Mouse (Mus musculus): ENCODE results near the gene Als2cr12. TPM values are rescaled to one million over a fixed set of nuclear protein-coding genes. Genes with fewer than 3 reads are reported as not detected.

Gene Als2cr12
- polyA plus RNA-seq, 1 experiment from 2014 or later, result not detected

DNA sequence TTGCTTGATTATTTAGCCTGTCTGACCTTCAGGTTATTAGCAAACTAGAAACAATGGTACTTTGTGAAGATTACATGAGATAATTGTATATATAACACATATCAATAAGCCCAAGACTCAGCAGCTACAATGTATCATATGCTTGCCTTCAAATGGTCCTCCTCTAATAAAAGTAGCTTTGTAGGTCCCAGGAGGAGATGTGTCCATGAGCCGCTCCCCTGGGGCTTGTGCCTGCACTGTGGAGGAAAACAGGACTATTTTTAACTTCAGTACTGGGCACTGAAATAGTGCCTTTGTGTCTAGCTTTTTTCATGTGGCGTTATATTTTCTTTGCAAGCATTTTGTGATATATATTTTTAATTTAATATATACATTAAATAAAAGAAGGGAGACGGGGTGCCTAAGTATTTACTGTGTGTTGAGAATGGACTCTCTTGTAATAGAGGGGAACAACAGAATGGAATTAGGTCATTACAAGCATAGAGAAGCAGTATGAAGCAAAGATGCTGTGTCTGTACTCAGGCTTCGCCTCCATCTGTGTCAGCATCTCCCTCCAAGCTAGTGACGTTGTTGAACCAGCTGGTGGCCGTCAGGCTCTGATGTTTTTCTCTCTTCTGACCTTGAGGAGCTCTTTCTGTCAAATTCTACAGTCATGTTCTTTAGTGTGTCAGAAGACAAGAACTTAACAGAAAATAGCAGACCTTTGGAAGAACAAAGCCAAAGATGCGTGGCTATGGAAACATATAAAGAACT lies 73.6 kb downstream of the Als2cr12 start:
- H3K4me2 ChIP-seq, result no peak overlapping the region
- no peak overlapping the region for H3K9ac ChIP-seq
- no peak overlapping the region for H3K27ac ChIP-seq (ENCODE audit: poor library complexity, severe bottlenecking)
- H3K4me1 ChIP-seq (replicated peaks), result 0 out of 2 replicates have a peak, but pooled peaks cover 6% of the 10 kb centered on the region
- no peaks in the 10 kb centered on the region for H3K27me3 ChIP-seq (replicated peaks)
- ATAC-seq (ENCODE audit: insufficient number of reproducible peaks, low FRiP score), result no peak
- H3K36me3 ChIP-seq, result no peaks in the 10 kb centered on the region
- WGBS, result 55% methylated on average over 7 of the region's 7 CpGs
- H3K9me3 ChIP-seq (replicated peaks), result peaks cover 4% of the 10 kb centered on the region; the same call in 1 of the 2 replicates
- no peak overlapping the region for H3K4me3 ChIP-seq

DNA sequence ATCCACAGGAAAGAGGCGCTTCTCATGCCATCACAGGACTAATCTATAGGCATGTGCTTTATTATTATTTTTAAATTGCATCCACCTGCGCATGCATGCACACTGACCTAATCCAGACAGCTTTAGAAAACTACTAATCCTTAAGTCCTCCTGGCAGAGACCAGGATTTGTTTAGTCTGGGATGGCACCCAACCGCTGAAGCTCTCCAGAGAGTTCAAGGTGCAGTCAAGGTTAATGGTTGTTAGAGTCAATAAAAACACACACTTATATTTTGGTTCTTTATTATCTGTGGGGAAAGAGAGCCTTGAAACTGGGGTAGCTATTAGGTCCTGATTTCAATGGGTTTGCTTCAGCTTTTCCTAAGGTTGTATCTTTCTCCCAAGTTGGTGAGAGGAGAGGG lies 74.5 kb downstream of the Als2cr12 start:
- H3K27ac ChIP-seq (ENCODE audit: poor library complexity, severe bottlenecking), result no peak overlapping the region
- WGBS, result 75% methylated on average over 3 of the region's 3 CpGs
- H3K4me3 ChIP-seq, result no peak overlapping the region
- H3K27me3 ChIP-seq (replicated peaks), result no peaks in the 10 kb centered on the region
- no peak overlapping the region for H3K4me2 ChIP-seq
- ATAC-seq (ENCODE audit: insufficient number of reproducible peaks, low FRiP score), result no peak
- H3K9ac ChIP-seq, result no peak overlapping the region
- 0 out of 2 replicates have a peak, but pooled peaks cover 6% of the 10 kb centered on the region for H3K4me1 ChIP-seq (replicated peaks)
- no peaks in the 10 kb centered on the region for H3K36me3 ChIP-seq
- H3K9me3 ChIP-seq (replicated peaks), result peaks cover 4% of the 10 kb centered on the region; the same call in 1 of the 2 replicates

DNA sequence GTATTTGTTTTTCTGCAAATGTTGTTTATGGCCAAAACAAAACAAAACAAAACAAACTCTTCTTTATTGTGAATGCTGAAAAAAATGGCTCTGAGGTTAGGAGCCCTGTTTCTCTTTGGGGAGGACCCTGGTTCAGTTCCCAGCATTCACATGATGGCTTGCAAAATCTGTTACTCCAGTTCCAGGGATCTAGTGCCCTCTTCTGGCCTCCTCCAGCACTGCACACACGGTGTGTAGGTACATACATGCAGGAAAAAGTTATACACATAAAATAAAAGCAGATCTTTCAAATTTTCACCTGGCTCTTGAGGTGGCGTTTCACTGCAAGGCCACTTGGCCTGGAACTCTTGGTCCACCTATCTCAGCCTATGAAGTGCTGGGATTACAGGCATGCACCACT lies 77.0 kb downstream of the Als2cr12 start:
- Histone ChIP-seq H3K27ac (ENCODE audit: poor library complexity, severe bottlenecking) (no peak overlapping the region), H3K4me3 (no peak overlapping the region), H3K9me3 (replicated peaks) (peaks cover 4% of the 10 kb centered on the region; the same call in 1 of the 2 replicates), H3K4me2 (no peak overlapping the region), H3K27me3 (replicated peaks) (no peaks in the 10 kb centered on the region), H3K9ac (no peak overlapping the region), H3K4me1 (replicated peaks) (0 out of 2 replicates have a peak, but pooled peaks cover 6% of the 10 kb centered on the region), H3K36me3 (no peaks in the 10 kb centered on the region)
- no peak for ATAC-seq (ENCODE audit: insufficient number of reproducible peaks, low FRiP score)
- 78% methylated on average over 2 of the region's 2 CpGs for WGBS

DNA sequence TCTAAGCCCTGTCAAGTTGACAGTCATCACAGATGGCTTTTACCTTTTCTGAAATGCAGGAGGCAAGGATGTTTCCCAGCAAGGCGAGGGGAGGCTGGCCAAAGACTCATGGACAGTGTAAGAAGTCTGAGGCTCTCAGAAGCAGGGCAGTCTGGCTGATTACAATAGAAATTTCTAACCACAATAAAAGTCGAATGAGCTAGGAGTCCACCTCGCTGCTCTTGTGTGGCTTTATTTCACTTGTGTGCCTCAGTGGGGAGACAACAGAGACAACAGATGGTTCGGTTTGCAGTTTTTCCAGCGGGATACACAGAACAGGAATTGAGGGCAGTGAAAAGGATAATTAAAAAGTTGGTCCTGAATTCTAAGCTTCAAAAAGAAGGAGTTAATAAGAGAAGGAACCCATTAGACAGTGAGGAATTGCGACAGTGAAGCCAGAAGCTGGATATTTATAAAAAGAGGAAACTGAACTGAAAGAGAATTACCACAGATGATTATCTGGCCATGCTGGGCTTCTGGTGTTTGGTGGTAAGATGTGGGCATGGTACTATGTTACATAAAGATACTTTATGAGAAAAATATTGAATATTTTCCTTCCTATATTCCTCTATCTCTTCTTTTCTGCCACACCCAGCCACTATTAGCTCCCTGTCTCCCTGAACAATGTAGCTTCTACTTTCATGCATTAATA lies 77.7 kb downstream of the Als2cr12 start:
- 0 out of 2 replicates have a peak, but pooled peaks cover 6% of the 10 kb centered on the region for H3K4me1 ChIP-seq (replicated peaks)
- no peak overlapping the region for H3K4me2 ChIP-seq
- H3K4me3 ChIP-seq, result no peak overlapping the region
- no peaks in the 10 kb centered on the region for H3K36me3 ChIP-seq
- no peak overlapping the region for H3K9ac ChIP-seq
- no peak overlapping the region for H3K27ac ChIP-seq (ENCODE audit: poor library complexity, severe bottlenecking)
- H3K27me3 ChIP-seq (replicated peaks), result no peaks in the 10 kb centered on the region
- 70% methylated on average over 6 of the region's 6 CpGs for WGBS
- no peak for ATAC-seq (ENCODE audit: insufficient number of reproducible peaks, low FRiP score)
- H3K9me3 ChIP-seq (replicated peaks), result peaks cover 4% of the 10 kb centered on the region; the same call in 1 of the 2 replicates

DNA sequence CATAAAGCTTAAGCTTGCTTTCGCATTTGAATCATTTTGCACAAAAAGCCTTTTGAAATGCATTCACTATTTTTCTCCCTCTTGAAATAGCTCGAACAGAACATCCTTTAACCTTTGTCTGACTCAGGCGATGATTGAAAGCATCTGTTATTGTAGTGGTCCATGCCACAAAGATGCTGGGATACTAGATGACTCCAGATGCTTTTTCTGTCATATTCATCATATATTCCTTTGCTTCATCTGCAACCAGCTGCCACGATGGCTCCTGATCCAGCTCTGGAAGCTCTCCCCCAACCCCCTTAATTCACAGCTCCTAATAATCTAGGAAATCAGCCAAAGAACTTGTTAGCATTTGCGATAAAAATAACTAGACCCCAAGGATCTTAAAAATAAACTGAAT lies 78.7 kb downstream of the Als2cr12 start:
- 70% methylated on average over 5 of the region's 5 CpGs for WGBS
- H3K27ac ChIP-seq (ENCODE audit: poor library complexity, severe bottlenecking), result no peak overlapping the region
- peaks cover 4% of the 10 kb centered on the region; the same call in 1 of the 2 replicates for H3K9me3 ChIP-seq (replicated peaks)
- no peaks in the 10 kb centered on the region for H3K36me3 ChIP-seq
- no peak for ATAC-seq (ENCODE audit: insufficient number of reproducible peaks, low FRiP score)
- no peak overlapping the region for H3K9ac ChIP-seq
- H3K4me3 ChIP-seq, result no peak overlapping the region
- 0 out of 2 replicates have a peak, but pooled peaks cover 6% of the 10 kb centered on the region for H3K4me1 ChIP-seq (replicated peaks)
- H3K4me2 ChIP-seq, result no peak overlapping the region
- H3K27me3 ChIP-seq (replicated peaks), result no peaks in the 10 kb centered on the region

DNA sequence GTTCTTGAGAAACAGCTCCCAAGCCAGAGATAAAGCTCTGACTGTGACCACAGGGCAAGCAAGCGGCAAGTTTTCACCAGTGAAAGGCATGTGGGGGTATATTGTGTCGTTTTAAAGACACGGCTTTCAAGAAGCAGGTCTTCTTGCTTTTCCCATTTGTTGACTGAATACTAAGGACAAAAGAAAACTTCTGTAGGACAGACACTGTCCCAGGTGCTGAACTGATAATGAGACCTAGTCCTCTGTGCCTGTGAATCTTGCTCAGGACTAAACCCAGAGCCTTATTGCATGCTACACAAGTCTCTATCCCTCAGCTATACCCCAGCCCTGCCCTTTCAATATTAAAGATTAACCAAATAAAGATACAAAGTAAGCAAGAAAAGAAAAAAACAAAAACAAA lies 79.6 kb downstream of the Als2cr12 start:
- Histone ChIP-seq H3K27ac (ENCODE audit: poor library complexity, severe bottlenecking) (no peak overlapping the region), H3K9me3 (replicated peaks) (peaks cover 4% of the 10 kb centered on the region; the same call in 1 of the 2 replicates), H3K4me2 (no peak overlapping the region), H3K27me3 (replicated peaks) (no peaks in the 10 kb centered on the region), H3K9ac (no peak overlapping the region), H3K4me3 (no peak overlapping the region), H3K4me1 (replicated peaks) (0 out of 2 replicates have a peak, but pooled peaks cover 5% of the 10 kb centered on the region), H3K36me3 (no peaks in the 10 kb centered on the region)
- no peak for ATAC-seq (ENCODE audit: insufficient number of reproducible peaks, low FRiP score)
- WGBS, result 62% methylated on average over 3 of the region's 3 CpGs

DNA sequence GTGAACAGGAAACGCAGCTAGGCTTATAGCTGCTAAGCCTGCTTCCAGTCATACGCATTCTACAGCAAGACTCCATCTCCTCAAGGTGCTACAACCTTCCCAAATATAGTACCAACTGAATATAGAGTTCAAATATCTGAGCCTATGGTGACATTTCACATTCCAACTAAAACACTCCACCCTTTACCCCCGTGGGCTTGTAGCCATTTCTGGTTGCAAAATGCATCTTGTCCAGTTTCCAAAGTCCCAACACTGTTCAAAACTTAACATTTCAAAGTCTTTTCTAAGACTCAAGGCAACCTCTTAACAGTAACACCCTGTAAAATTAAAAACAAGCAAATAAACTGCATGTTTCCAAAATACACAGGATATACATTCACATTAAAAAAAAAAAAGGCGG lies 80.6 kb downstream of the Als2cr12 start:
- Histone ChIP-seq H3K36me3 (no peaks in the 10 kb centered on the region), H3K27ac (ENCODE audit: poor library complexity, severe bottlenecking) (no peak overlapping the region), H3K27me3 (replicated peaks) (no peaks in the 10 kb centered on the region), H3K9ac (no peak overlapping the region), H3K4me2 (no peak overlapping the region), H3K4me3 (no peak overlapping the region), H3K9me3 (replicated peaks) (peaks cover 4% of the 10 kb centered on the region; the same call in 1 of the 2 replicates), H3K4me1 (replicated peaks) (no peaks in the 10 kb centered on the region)
- WGBS, result 75% methylated on average over 4 of the region's 4 CpGs
- ATAC-seq (ENCODE audit: insufficient number of reproducible peaks, low FRiP score), result no peak

DNA sequence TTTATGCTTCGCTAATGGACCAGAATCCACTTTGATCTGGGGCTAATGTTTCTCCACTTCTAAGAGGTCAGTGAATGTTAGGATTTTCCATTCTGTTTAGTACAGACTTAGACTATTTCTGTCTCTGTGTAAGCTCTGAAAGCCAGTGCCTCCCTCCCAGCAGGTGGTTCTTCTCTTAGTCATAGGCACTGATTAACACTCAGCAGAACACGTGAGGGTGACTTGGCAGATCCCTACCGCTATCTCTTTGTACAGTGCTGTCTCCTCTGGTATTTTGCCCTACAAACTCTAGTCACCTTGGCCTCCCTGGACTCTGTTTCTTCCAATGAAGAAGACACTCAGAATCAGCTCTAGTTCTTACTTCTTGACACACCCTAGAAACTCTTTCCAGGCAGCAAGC lies 81.4 kb downstream of the Als2cr12 start:
- no peak overlapping the region for H3K27ac ChIP-seq (ENCODE audit: poor library complexity, severe bottlenecking)

DNA sequence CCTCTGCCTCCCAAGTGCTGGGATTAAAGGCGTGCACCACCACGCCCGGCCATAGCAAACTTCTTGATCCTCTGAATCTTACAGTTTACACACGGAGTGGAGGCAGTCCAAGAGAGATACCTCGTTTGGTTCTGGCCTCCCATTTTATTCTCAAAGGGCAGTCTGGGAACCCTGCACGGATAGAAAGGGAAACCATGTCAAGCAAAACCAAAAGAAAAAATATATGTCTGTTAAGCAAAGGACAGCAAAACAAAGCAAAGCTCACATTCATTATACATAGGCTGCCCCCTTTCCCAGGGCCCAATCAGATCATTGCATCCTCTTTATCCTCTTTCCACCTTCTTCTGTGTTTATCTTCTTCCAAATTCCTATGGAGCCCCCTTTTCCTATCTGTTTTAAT lies 82.0 kb downstream of the Als2cr12 start:
- Histone ChIP-seq H3K4me1 (replicated peaks) (no peaks in the 10 kb centered on the region), H3K4me3 (no peak overlapping the region), H3K9me3 (replicated peaks) (peaks cover 1% of the 10 kb centered on the region; the same call in 1 of the 2 replicates), H3K4me2 (no peak overlapping the region), H3K36me3 (no peaks in the 10 kb centered on the region), H3K9ac (no peak overlapping the region), H3K27ac (ENCODE audit: poor library complexity, severe bottlenecking) (no peak overlapping the region), H3K27me3 (replicated peaks) (no peaks in the 10 kb centered on the region)
- 76% methylated on average over 6 of the region's 6 CpGs for WGBS
- no peak for ATAC-seq (ENCODE audit: insufficient number of reproducible peaks, low FRiP score)

More for the DNA sequence above, 81.4 kb downstream of the Als2cr12 start:
- no peak overlapping the region for H3K4me2 ChIP-seq
- H3K9me3 ChIP-seq (replicated peaks), result peaks cover 4% of the 10 kb centered on the region; the same call in 1 of the 2 replicates
- no peak overlapping the region for H3K4me3 ChIP-seq
- H3K27me3 ChIP-seq (replicated peaks), result no peaks in the 10 kb centered on the region
- no peaks in the 10 kb centered on the region for H3K4me1 ChIP-seq (replicated peaks)
- ATAC-seq (ENCODE audit: insufficient number of reproducible peaks, low FRiP score), result no peak
- H3K36me3 ChIP-seq, result no peaks in the 10 kb centered on the region
- H3K9ac ChIP-seq, result no peak overlapping the region
- 57% methylated on average over 3 of the region's 3 CpGs for WGBS

DNA sequence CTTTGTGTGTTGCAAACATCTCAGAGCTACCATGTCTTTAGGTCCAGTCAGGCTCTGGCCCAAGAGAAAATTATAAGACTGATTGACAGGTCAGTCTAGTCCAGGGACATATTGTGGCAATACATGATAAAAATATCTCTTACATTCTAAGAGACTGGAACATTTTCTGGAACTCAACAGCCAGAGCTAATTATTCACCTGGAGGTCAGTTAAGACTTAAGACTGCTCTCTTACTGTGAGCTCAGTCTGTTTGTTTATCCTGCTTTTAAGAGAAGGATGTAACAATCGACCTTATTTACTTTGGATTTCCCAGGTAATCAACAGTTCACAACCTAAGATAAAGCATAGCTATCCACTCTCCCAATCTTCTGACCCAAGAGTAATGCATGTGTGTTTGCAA lies 85.2 kb downstream of the Als2cr12 start:
- H3K27me3 ChIP-seq (replicated peaks), result no peaks in the 10 kb centered on the region
- H3K4me3 ChIP-seq, result no peak overlapping the region
- H3K27ac ChIP-seq (ENCODE audit: poor library complexity, severe bottlenecking), result no peak overlapping the region
- peaks cover 12% of the 10 kb centered on the region for H3K9me3 ChIP-seq (replicated peaks)
- H3K36me3 ChIP-seq, result no peaks in the 10 kb centered on the region
- H3K4me1 ChIP-seq (replicated peaks), result no peaks in the 10 kb centered on the region
- H3K4me2 ChIP-seq, result no peak overlapping the region
- ATAC-seq (ENCODE audit: insufficient number of reproducible peaks, low FRiP score), result no peak
- 27% methylated on average over 1 of the region's 1 CpGs for WGBS
- no peak overlapping the region for H3K9ac ChIP-seq

DNA sequence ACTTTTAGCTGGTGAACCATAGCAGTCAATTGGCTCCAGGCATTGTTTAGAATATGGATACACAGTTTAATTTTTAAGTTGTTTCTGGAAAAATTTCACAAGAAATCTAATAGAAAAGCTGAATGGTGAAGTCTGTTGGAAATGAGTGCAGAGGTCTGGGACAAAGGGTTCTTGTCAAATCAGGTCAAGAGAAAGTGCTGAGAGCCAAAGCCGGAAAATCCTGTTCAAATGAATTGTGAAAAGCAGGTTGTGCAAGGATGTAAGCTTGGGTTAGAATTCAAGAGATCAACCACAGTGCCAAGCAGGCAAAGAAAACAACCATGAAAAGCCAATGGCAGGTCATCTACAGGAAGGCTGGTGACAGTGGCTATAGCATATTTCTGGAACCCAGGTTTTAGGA lies 85.6 kb downstream of the Als2cr12 start:
- Histone ChIP-seq H3K27me3 (replicated peaks) (no peaks in the 10 kb centered on the region), H3K27ac (ENCODE audit: poor library complexity, severe bottlenecking) (no peak overlapping the region), H3K9ac (no peak overlapping the region), H3K4me3 (no peak overlapping the region), H3K36me3 (no peaks in the 10 kb centered on the region), H3K4me1 (replicated peaks) (no peaks in the 10 kb centered on the region), H3K4me2 (no peak overlapping the region), H3K9me3 (replicated peaks) (peaks cover 12% of the 10 kb centered on the region)
- no peak for ATAC-seq (ENCODE audit: insufficient number of reproducible peaks, low FRiP score)
- 67% methylated on average over 1 of the region's 1 CpGs for WGBS

All from heart, embryonic 12.5 days (tissue).